Mouse (Mus musculus) bone marrow macrophage, adult 2 months (primary cell): ENCODE measurements at regions not wholly inside any gene's neighbourhood (a gene's known extent, or its start where the extent isn't known, plus 50 kb on each side); places are given as distances from the start of the nearest gene placed in this dataset.

Experiments used
- CTCF ChIP-seq: IDR thresholded peaks from 2 replicates; pipeline ENCODE4 v1.5.1; 2012; ENCODE audit warnings: low read depth, mild to moderate bottlenecking, low read length, moderate library complexity
- POLR2A ChIP-seq: IDR thresholded peaks from 2 replicates; pipeline ENCODE4 v1.6.1; 2012; ENCODE audit warnings: mild to moderate bottlenecking, low read depth, low read length, borderline replicate concordance

DNA sequence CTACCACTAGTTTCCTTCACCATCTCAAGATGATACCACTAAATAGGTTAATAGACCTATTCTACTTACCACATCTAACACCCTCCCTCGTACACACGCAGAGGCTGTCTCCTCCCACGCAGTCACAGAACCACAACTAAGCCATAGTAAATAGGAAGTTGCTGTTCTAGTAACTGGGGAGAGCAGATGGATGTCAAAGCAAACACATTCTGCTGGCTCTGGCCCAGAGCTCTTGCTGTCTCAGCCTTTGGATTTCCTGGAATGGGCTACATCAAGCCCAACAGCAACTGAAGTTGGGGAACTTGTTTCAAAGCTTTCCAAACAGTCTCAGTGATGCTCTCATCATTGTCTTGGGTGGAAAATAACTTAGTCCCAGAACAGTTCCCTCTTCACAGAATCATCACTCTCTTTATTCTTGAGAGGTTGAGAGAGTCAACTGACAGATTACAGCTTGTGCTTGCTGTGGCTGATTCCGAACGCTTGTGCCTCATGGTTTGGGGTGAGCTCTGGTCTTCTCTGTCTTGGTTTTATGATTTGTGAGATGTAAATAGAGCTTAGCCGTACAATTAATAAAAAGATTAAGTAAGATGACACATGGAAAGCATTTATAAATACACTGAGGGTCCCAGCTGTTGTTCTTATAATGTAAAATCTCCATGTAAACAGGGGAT, 538.5 kb upstream of the Klf4 start:
- TF ChIP-seq CTCF: no peak
- TF ChIP-seq POLR2A: no peak
